Mouse (Mus musculus) forebrain, postnatal 0 days (tissue): ENCODE results near the gene Sytl3. TPM values are rescaled to one million over a fixed set of nuclear protein-coding genes. Genes with fewer than 3 reads are reported as not detected.
A peak's percentile ranks its signal among the peaks of the same experiment; 100 is the strongest.

ENCODE experiments used
- ATAC-seq: fragments of 200-750 bp; cut with Nextera tagmentation; 2 replicates; pipeline ENCODE4 v1.8.0; 2017; ENCODE audit warnings: mild to moderate bottlenecking, moderate library complexity
- DNase-seq: peaks from one replicate; pipeline ENCODE4 v3.0.0-alpha.2; 2015
- H3K27ac ChIP-seq: fragments of 300-500 bp; sonication (generic); 2 replicates; pipeline ENCODE4 v1.5.1; 2014; ENCODE audit warnings: low read depth, mild to moderate bottlenecking, antibody characterized with exemption, low read length, moderate library complexity, mixed read lengths
- H3K27me3 ChIP-seq: fragments of 300-500 bp; sonication (generic); 2 replicates; pipeline ENCODE4 v1.6.1; 2014; ENCODE audit warnings: mild to moderate bottlenecking, low read length, mixed read lengths; ENCODE audit not compliant: insufficient read depth
- H3K36me3 ChIP-seq: fragments of 300-500 bp; sonication (generic); 2 replicates; pipeline ENCODE4 v1.6.1; 2014; ENCODE audit warnings: mild to moderate bottlenecking, moderate library complexity; ENCODE audit not compliant: insufficient read depth
- H3K4me1 ChIP-seq: fragments of 300-500 bp; sonication (generic); 2 replicates; pipeline ENCODE4 v1.6.1; 2014; ENCODE audit warnings: antibody characterized with exemption; ENCODE audit not compliant: insufficient read depth
- H3K4me2 ChIP-seq: fragments of 300-500 bp; sonication (generic); 2 replicates; pipeline ENCODE4 v1.6.1; 2014; ENCODE audit warnings: low read depth, mild to moderate bottlenecking, moderate library complexity
- H3K4me3 ChIP-seq: fragments of 300-500 bp; sonication (generic); 2 replicates; pipeline ENCODE4 v1.5.1; 2014; ENCODE audit warnings: low read depth, low read length, mixed read lengths
- H3K9ac ChIP-seq: fragments of 300-500 bp; sonication (generic); 2 replicates; pipeline ENCODE4 v1.6.1; 2014; ENCODE audit warnings: mild to moderate bottlenecking
- H3K9me3 ChIP-seq: fragments of 300-500 bp; sonication (generic); 2 replicates; pipeline ENCODE4 v1.6.1; 2016; ENCODE audit warnings: low read length
- CTCF ChIP-seq: sonication (generic); IDR thresholded peaks from 2 replicates; pipeline ENCODE4 v1.5.1; 2016; ENCODE audit warnings: antibody characterized with exemption, control low read depth, low read depth
- WGBS: fragments of 180-500 bp; shearing (Covaris S2); extraction: QIAGEN DNeasy Blood & Tissue Kit; methylation state at CpG from one replicate; pipeline ENCODE4 v1.1.7; 2014; 5-methylcytosine and 5-hydroxymethylcytosine counted together
- polyA plus RNA-seq: library from polyadenylated mRNA; unstranded; fragments of >200 nt; fragmentation: Nextera tagmentation; extraction: Ambion mirVana; gene quantifications from 2 replicates; pipeline ENCODE4 v1.2.1, GENCODE M21; 2015
- total RNA-seq: library from RNA; depleted of rRNA; stranded (reverse); fragments of >200 nt; gene quantifications from 2 replicates; pipeline ENCODE4 v1.2.3, GENCODE M21; 2014

The Sytl3 gene
- total and polyA plus RNA-seq, 2 experiments from 2014 or later: 0.47 to 0.81 TPM

DNA sequence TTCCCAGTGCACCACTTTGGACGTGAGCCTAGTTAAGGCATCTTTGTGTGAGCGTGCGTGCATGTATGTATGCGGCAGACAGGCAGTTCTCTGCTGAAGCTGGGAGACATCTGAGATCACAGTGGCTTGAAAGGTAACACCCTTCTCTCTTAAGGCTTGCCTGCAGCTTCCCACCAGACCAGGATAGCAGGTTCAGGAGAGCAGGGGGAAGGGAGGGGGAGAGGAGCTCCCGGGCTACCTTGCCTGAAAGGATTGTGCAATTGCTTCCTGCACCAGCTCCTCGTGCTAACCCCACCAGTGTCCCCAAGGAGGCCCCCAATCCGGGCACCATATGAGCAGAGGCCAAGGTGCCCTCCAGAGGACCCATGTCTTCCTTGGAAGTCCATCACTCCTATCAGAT lies 120.7 kb downstream of the Sytl3 start:
- ATAC-seq (no peak), DNase-seq (no peak)
- H3K9me3 ChIP-seq: no peaks in the 10 kb centered on the region
- 16% methylated on average over 7 of the region's 7 CpGs for WGBS
- no peak for TF ChIP-seq CTCF
- H3K4me1 ChIP-seq: no peaks in the 10 kb centered on the region
- H3K36me3 ChIP-seq: no peaks in the 10 kb centered on the region
- no peaks in the 10 kb centered on the region for H3K27me3 ChIP-seq
- no peak overlapping the region for H3K4me3 ChIP-seq
- H3K9ac ChIP-seq: 0 out of 2 replicates have a peak overlapping the region, but pooled peaks have one; percentile 15
- H3K4me2 ChIP-seq: peak overlapping the region; percentile 94
- no peak overlapping the region for H3K27ac ChIP-seq

DNA sequence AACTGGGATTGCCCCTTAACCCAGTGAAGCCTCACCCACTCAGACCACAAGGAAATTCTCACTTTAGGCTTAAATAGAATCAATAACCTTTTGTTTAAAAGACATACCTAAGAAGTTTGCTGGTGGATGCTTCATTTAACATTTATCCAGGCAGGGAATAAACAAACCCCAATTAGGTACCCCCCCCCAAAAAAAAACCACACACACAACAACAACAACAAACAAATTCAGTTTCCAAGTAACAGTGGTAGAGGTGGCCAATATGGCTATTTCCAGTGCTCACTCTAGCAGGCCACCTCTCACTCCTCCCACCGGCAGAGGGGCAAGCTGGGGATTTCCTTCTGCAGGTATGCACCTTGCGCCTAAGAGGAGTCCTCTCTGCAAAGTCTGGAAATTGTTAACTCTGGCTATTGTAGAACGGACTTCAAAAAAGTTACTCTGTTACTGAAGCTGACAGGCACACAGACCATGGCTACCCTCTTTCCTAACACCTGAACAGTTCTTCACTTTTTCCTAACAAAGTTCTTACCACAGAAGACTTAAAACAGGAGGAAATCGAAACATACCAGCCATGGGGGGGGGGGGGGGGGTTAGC lies 121.7 kb downstream of the Sytl3 start:
- Histone ChIP-seq H3K4me3 (peak overlapping the region; percentile 80; the same call in 1 of the 2 replicates), H3K36me3 (no peaks in the 10 kb centered on the region), H3K9ac (no peak overlapping the region), H3K4me1 (no peaks in the 10 kb centered on the region), H3K9me3 (no peaks in the 10 kb centered on the region), H3K27ac (no peak overlapping the region), H3K4me2 (peak overlapping the region; percentile 94), H3K27me3 (no peaks in the 10 kb centered on the region)
- TF ChIP-seq CTCF: no peak
- no peak for DNase-seq
- ATAC-seq: no peak
- WGBS: 64% methylated on average over 4 of the region's 4 CpGs

DNA sequence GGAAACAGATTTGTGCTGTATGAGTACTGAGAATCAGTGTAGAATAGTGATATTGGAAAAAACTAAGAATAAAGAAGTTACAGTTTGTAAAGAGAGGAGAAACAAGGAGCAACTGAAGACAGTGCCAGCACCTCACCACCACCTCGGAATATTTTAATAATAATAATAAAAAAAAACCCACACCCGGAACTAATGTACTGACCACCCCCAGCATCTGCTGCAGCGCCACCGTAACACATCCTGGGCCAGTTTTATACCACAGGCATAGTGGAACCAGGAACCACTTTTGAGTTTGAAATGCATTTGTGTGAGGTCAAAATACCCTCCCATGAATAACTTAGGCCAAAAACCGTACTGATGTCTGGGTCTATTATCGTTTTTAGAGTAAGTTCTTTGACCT lies 122.4 kb downstream of the Sytl3 start:
- Histone ChIP-seq H3K9ac (no peak overlapping the region), H3K4me2 (peak overlapping the region; percentile 94), H3K4me3 (peak overlapping the region; percentile 80), H3K4me1 (no peaks in the 10 kb centered on the region), H3K36me3 (no peaks in the 10 kb centered on the region), H3K27me3 (no peaks in the 10 kb centered on the region), H3K9me3 (no peaks in the 10 kb centered on the region), H3K27ac (no peak overlapping the region)
- no peak for DNase-seq
- TF ChIP-seq CTCF: no peak
- WGBS: 30% methylated on average over 6 of the region's 6 CpGs
- ATAC-seq: no peak

DNA sequence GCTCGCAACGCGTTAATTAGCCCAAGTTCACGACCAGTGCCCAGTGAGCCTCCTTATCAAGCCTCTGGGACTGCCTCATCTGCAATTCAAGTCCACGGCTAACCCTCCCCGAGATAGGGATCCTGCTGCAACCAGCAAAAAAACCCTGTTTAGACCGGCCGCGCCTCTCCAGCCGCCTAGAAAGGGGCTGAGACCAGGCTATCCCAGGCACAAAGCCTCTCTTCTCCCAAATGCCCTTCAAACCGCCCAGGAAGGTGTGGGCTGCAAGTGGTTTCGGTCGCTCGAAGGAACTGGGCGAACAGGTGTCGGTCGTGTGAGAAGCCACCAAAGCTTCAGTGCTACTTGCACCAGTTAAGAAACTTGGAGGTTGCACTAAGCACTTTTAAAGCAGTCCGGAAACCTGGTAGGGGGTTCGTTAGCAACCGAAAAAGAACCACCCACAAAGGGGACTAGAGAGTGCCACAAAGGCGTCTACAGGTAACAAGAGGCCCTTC lies 123.2 kb downstream of the Sytl3 start:
- WGBS: 2% methylated on average over 21 of the region's 21 CpGs

DNA sequence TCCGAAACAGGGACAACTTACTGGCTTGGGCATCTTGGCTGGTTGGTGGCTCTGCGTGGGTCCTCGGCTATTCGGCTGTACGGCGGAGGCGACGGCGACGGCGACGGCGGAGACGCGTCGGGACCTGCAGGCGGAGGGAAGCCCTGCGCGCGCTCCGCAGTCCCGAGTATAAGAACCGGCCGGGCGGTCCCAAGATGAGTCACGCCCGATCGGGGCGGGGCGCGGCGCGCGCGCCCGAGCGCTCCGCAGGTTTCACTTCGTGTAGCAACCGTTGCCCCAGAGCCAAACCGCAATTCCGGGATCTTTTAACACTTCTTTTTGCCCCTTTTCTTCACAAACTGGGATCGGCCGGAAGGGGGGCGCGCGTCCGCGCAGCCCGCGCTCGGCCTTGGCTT lies 123.7 kb downstream of the Sytl3 start, which contains the start of gene Ezr:
TSS of gene Ezr (minus strand) at position 174 of the 395 bp plus-strand sequence.
- Histone ChIP-seq H3K27me3 (no peaks in the 10 kb centered on the region), H3K36me3 (no peaks in the 10 kb centered on the region), H3K4me3 (peak within 1 kb of the TSS; percentile 80), H3K9me3 (no peaks in the 10 kb centered on the region), H3K9ac (peak within 1 kb of the TSS; percentile 69), H3K4me2 (peak within 1 kb of the TSS; percentile 94), H3K4me1 (no peaks in the 10 kb centered on the region), H3K27ac (peak within 1 kb of the TSS; percentile 69; the same call in 1 of the 2 replicates)
- ATAC-seq (peak; percentile 83), DNase-seq (peak; percentile 83)
- no peak; the same call in 1 of the 2 replicates for TF ChIP-seq CTCF
- 2% methylated on average over 32 of the region's 52 CpGs for WGBS

More for the DNA sequence above, 123.2 kb downstream of the Sytl3 start:
- peak overlapping the region; percentile 69 for H3K9ac ChIP-seq
- ATAC-seq (peak; percentile 13; the same call in 1 of the 2 replicates), DNase-seq (no peak)
- H3K4me1 ChIP-seq: no peaks in the 10 kb centered on the region
- peak overlapping the region; percentile 69; the same call in 1 of the 2 replicates for H3K27ac ChIP-seq
- H3K4me2 ChIP-seq: peak overlapping the region; percentile 94
- peak overlapping the region; percentile 80 for H3K4me3 ChIP-seq
- no peaks in the 10 kb centered on the region for H3K9me3 ChIP-seq
- no peaks in the 10 kb centered on the region for H3K36me3 ChIP-seq
- no peak for TF ChIP-seq CTCF
- no peaks in the 10 kb centered on the region for H3K27me3 ChIP-seq

DNA sequence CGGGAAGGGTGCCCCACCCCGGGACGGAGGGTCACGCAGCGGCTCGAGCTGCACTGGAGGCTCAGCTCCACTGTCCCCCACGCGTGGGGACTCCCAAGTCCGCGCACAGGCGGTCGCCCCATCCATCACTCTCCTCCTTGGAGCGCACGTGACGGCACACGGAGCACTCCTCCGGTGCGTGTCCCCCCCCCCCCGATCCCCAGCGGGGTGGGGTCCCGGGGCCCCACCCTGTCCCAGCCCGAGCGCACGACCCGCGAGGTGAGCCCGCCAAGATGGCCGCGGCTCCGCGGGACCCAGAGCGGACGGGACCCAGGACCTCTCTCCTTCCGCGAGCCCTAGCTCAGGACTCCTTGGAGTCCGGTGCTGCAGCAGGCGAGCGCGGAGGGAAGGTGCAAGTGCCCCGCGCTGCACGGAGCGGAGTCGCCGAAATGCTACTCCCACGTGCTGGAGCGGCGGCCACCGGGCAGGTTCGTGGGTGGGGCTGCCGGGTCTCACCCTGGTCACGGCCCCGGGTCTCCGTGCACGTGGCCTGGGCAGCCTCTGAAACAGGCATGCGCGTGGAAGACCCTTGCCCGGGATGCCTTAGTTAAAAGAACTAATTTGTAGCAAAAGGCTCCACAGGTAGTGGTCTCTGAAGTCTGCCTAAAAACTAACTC lies 124.2 kb downstream of the Sytl3 start:
- Histone ChIP-seq H3K27ac (peak overlapping the region; percentile 69; the same call in 1 of the 2 replicates), H3K4me3 (peak overlapping the region; percentile 80), H3K4me2 (peak overlapping the region; percentile 94), H3K27me3 (no peaks in the 10 kb centered on the region), H3K4me1 (no peaks in the 10 kb centered on the region), H3K36me3 (no peaks in the 10 kb centered on the region), H3K9ac (peak overlapping the region; percentile 69), H3K9me3 (no peaks in the 10 kb centered on the region)
- WGBS: under 1% methylated on average over 51 of the region's 58 CpGs
- no peak for TF ChIP-seq CTCF
- DNase-seq (peak; percentile 28), ATAC-seq (peak; percentile 56)

DNA sequence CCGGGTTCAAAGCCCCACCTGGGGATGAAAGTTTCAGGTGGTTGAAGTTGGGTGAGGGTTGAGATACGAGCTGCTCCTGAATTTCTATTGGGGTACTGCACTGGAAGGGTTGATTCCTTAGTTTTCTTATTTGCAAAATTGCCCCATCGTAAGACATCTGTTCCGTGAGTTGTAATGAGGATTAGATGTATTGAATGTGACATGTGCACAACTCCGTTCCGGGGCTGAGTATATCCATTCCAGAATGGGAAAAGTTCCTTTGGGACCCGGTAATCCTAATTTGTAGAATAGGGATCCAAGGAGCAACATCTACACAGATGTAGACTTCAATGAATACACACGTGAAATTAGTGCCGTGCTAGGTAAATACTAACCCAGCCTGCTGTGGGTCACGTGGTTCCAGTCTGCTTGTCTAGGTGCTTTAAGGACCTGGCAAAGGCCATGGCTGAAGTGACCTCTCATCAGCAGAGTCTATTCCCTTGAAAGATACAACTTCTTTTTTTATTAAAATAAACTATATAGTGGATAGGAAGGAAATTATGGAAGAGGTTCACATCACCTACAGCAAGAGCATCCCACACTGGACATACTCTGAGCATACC lies 125.0 kb downstream of the Sytl3 start:
- Histone ChIP-seq H3K4me2 (peak overlapping the region; percentile 94), H3K27ac (no peak overlapping the region), H3K27me3 (no peaks in the 10 kb centered on the region), H3K4me1 (no peaks in the 10 kb centered on the region), H3K36me3 (no peaks in the 10 kb centered on the region), H3K9me3 (no peaks in the 10 kb centered on the region), H3K9ac (no peak overlapping the region), H3K4me3 (no peak overlapping the region)
- TF ChIP-seq CTCF: no peak
- ATAC-seq: no peak
- no peak for DNase-seq
- 41% methylated on average over 10 of the region's 10 CpGs for WGBS
